ENCODE assay signal across 6 mouse cellular contexts in genomic region chrX:158373219-158373618, GRCm38 (mm10).
"Had no signal": no experiment of that assay in that cellular context is flagged by ENCODE, and none has a peak within 500 bp of the region (broad histone marks: within the 10 kb centered on the region; RNA-seq: fewer than 3 reads in every experiment).

No protein-coding gene starts in this region.

- ATAC-seq: midbrain, embryonic 13.5 days had no signal

- DNase-seq: kidney, postnatal 14 days; left cerebral cortex, postnatal 4 days; lung, adult 18-20 months; right cerebral cortex, adult 18-20 months; thymus, postnatal 14 days had no signal
